Mouse (Mus musculus) MEL (cell line): ENCODE measurements around the gene Wbp4. TPM values are rescaled to one million over a fixed set of nuclear protein-coding genes. Genes with fewer than 3 reads are reported as not detected.
"Not testable (repeated sequence)": the region's sequence is repeated elsewhere in the genome, so short reads cannot be mapped to it uniquely, and the experiment has no call there.

ENCODE experiments used
- DNase-seq: peaks from one replicate; pipeline ENCODE4 v3.0.0; 2011; ENCODE audit warnings: low read depth, low spot score
- H3K27ac ChIP-seq: 2 replicates; pipeline ENCODE4 v1.5.1; 2012; ENCODE audit warnings: low read depth, mild to moderate bottlenecking, control low read depth, low read length, moderate library complexity; ENCODE audit not compliant: control insufficient read depth
- H3K27me3 ChIP-seq, 2 experiments: fragments of 150-350 bp in 1 of 2; sonication (generic) in 1 of 2; 2 replicates each; pipeline ENCODE4 v1.6.1; 2012; ENCODE audit warnings: low read length in 2 of 2, mild to moderate bottlenecking in 2 of 2, improper control_type of control experiment in 1 of 2, moderate library complexity in 1 of 2; ENCODE audit not compliant: insufficient read depth in 2 of 2, control insufficient read depth in 1 of 2
- H3K36me3 ChIP-seq, 2 experiments: 2 replicates each; pipeline ENCODE4 v1.6.1; 2012 to 2014; ENCODE audit warnings: low read length in 2 of 2, improper control_type of control experiment in 1 of 2, inconsistent platforms in 1 of 2, mild to moderate bottlenecking in 1 of 2; ENCODE audit not compliant: insufficient read depth in 2 of 2, control insufficient read depth in 1 of 2
- H3K4me1 ChIP-seq, 2 experiments: fragments of 150-350 bp in 1 of 2; sonication (generic) in 1 of 2; 2 replicates each; pipeline ENCODE4 v1.6.1; 2012; ENCODE audit warnings: low read length in 2 of 2, improper control_type of control experiment in 1 of 2, mild to moderate bottlenecking in 1 of 2; ENCODE audit not compliant: insufficient read depth in 2 of 2, control insufficient read depth in 1 of 2
- H3K4me3 ChIP-seq, 2 experiments: fragments of 150-350 bp in 1 of 2; sonication (generic) in 1 of 2; 2 replicates each; pipeline ENCODE4 v1.5.1; 2012; ENCODE audit warnings: low read depth in 2 of 2, low read length in 2 of 2, mild to moderate bottlenecking in 2 of 2, moderate library complexity in 2 of 2, control low read depth in 1 of 2, improper control_type of control experiment in 1 of 2; ENCODE audit not compliant: control insufficient read depth in 1 of 2, insufficient read depth in 1 of 2
- H3K79me2 ChIP-seq: 2 replicates; pipeline ENCODE4 v1.6.1; 2012; ENCODE audit warnings: mild to moderate bottlenecking, low read length, moderate library complexity; ENCODE audit not compliant: control insufficient read depth, poor library complexity, insufficient read depth
- H3K9ac ChIP-seq: 2 replicates; pipeline ENCODE4 v1.6.1; 2012; ENCODE audit warnings: low read depth, mild to moderate bottlenecking, control low read depth, low read length, moderate library complexity; ENCODE audit not compliant: control insufficient read depth, poor library complexity, severe bottlenecking
- H3K9me3 ChIP-seq: fragments of 150-350 bp; sonication (generic); replicated peaks from 2 replicates; pipeline ENCODE4 v1.6.1; 2012; ENCODE audit warnings: mild to moderate bottlenecking, low read length, improper control_type of control experiment, moderate library complexity; ENCODE audit not compliant: insufficient read depth
- CHD2 ChIP-seq: IDR thresholded peaks from 2 replicates; pipeline ENCODE4 v1.6.1; 2011; ENCODE audit warnings: low read length, improper control_type of control experiment
- EP300 ChIP-seq, 2 experiments: IDR thresholded peaks; 2 replicates each; pipeline ENCODE4 v1.6.1; 2011; ENCODE audit warnings: improper control_type of control experiment in 2 of 2, low read length in 2 of 2, low read depth in 1 of 2, mild to moderate bottlenecking in 1 of 2
- ETS1 ChIP-seq: IDR thresholded peaks from 2 replicates; pipeline ENCODE4 v1.6.1; 2012; ENCODE audit warnings: low read depth, mild to moderate bottlenecking, inconsistent platforms, low read length, improper control_type of control experiment, moderate library complexity
- GABPA ChIP-seq: IDR thresholded peaks from 2 replicates; pipeline ENCODE4 v1.6.1; 2012; ENCODE audit warnings: low read depth, mild to moderate bottlenecking, inconsistent platforms, low read length, improper control_type of control experiment, moderate library complexity
- GATA1 ChIP-seq: IDR thresholded peaks from 2 replicates; pipeline ENCODE4 v1.6.1; 2011; ENCODE audit warnings: low read depth, low read length, improper control_type of control experiment
- HCFC1 ChIP-seq: IDR thresholded peaks from 2 replicates; pipeline ENCODE4 v1.6.1; 2012; ENCODE audit warnings: low read depth, mild to moderate bottlenecking, inconsistent platforms, low read length, improper control_type of control experiment, moderate library complexity
- JUND ChIP-seq: IDR thresholded peaks from 2 replicates; pipeline ENCODE4 v1.6.1; 2011; ENCODE audit warnings: low read depth, mild to moderate bottlenecking, improper control_type of control experiment, low read length
- MAFK ChIP-seq: IDR thresholded peaks from 2 replicates; pipeline ENCODE4 v1.6.1; 2011; ENCODE audit warnings: low read depth, mild to moderate bottlenecking, low read length, improper control_type of control experiment, borderline replicate concordance
- MAX ChIP-seq: IDR thresholded peaks from 2 replicates; pipeline ENCODE4 v1.6.1; 2011; ENCODE audit warnings: low read length, improper control_type of control experiment
- MEF2A ChIP-seq: IDR thresholded peaks from 2 replicates; pipeline ENCODE4 v1.6.1; 2014; ENCODE audit warnings: low read depth, mild to moderate bottlenecking, inconsistent platforms, low read length, improper control_type of control experiment; ENCODE audit not compliant: poor library complexity, insufficient replicate concordance, severe bottlenecking; ENCODE audit errors: extremely low read depth
- MXI1 ChIP-seq: IDR thresholded peaks from 2 replicates; pipeline ENCODE4 v1.6.1; 2011; ENCODE audit warnings: mild to moderate bottlenecking, low read depth, low read length, improper control_type of control experiment
- MYC ChIP-seq: IDR thresholded peaks from 2 replicates; pipeline ENCODE4 v1.6.1; 2011; ENCODE audit warnings: low read depth, mild to moderate bottlenecking, low read length, improper control_type of control experiment, moderate library complexity
- NELFE ChIP-seq: IDR thresholded peaks from 2 replicates; pipeline ENCODE4 v1.6.1; 2011; ENCODE audit warnings: low read depth, low read length, improper control_type of control experiment
- NRF1 ChIP-seq: IDR thresholded peaks from 2 replicates; pipeline ENCODE4 v1.6.1; 2014; ENCODE audit warnings: low read depth, mild to moderate bottlenecking, inconsistent platforms, low read length, improper control_type of control experiment, moderate library complexity; ENCODE audit not compliant: poor library complexity, insufficient read depth, severe bottlenecking
- POLR2A ChIP-seq, 2 experiments: IDR thresholded peaks; 2 replicates each; pipeline ENCODE4 v1.6.1; 2011 to 2012; ENCODE audit warnings: low read length in 2 of 2, mild to moderate bottlenecking in 2 of 2, control low read depth in 1 of 2, improper control_type of control experiment in 1 of 2, low read depth in 1 of 2, moderate library complexity in 1 of 2; ENCODE audit not compliant: control insufficient read depth in 1 of 2, insufficient read depth in 1 of 2, poor library complexity in 1 of 2
- POLR2AphosphoS2 ChIP-seq: IDR thresholded peaks from 2 replicates; pipeline ENCODE4 v1.6.1; 2011; ENCODE audit warnings: low read length, improper control_type of control experiment
- POLR2AphosphoS5 ChIP-seq: IDR thresholded peaks from 2 replicates; pipeline ENCODE4 v1.6.1; 2012; ENCODE audit warnings: low read depth, borderline replicate concordance, mild to moderate bottlenecking, inconsistent platforms, low read length, moderate library complexity, mixed read lengths
- RCOR1 ChIP-seq: IDR thresholded peaks from 2 replicates; pipeline ENCODE4 v1.6.1; 2012; ENCODE audit warnings: low read depth, mild to moderate bottlenecking, inconsistent platforms, low read length, improper control_type of control experiment
- SIN3A ChIP-seq: IDR thresholded peaks from 2 replicates; pipeline ENCODE4 v1.6.1; 2012; ENCODE audit warnings: low read length, improper control_type of control experiment, inconsistent platforms
- SMC3 ChIP-seq: IDR thresholded peaks from 2 replicates; pipeline ENCODE4 v1.6.1; 2011; ENCODE audit warnings: low read depth, low read length, improper control_type of control experiment
- TAL1 ChIP-seq: IDR thresholded peaks from 2 replicates; pipeline ENCODE4 v1.6.1; 2012; ENCODE audit warnings: mild to moderate bottlenecking, inconsistent platforms, low read length, moderate library complexity, mixed read lengths
- TCF12 ChIP-seq: IDR thresholded peaks from 2 replicates; pipeline ENCODE4 v1.6.1; 2014; ENCODE audit warnings: low read depth, mild to moderate bottlenecking, inconsistent platforms, low read length, improper control_type of control experiment, moderate library complexity
- UBTF ChIP-seq: IDR thresholded peaks from 2 replicates; pipeline ENCODE4 v1.6.1; 2012; ENCODE audit warnings: low read depth, mild to moderate bottlenecking, inconsistent platforms, low read length, improper control_type of control experiment, moderate library complexity, borderline replicate concordance; ENCODE audit not compliant: insufficient read depth
- USF2 ChIP-seq, 2 experiments: IDR thresholded peaks; 2 replicates each; pipeline ENCODE4 v1.6.1; 2011 to 2012; ENCODE audit warnings: improper control_type of control experiment in 2 of 2, low read length in 2 of 2, borderline replicate concordance in 1 of 2, inconsistent platforms in 1 of 2, low read depth in 1 of 2, mild to moderate bottlenecking in 1 of 2; ENCODE audit not compliant: insufficient read depth in 1 of 2
- ZC3H11A ChIP-seq: IDR thresholded peaks from 2 replicates; pipeline ENCODE4 v1.6.1; 2012; ENCODE audit warnings: low read depth, mild to moderate bottlenecking, inconsistent platforms, low read length, improper control_type of control experiment
- ZKSCAN1 ChIP-seq: IDR thresholded peaks from 2 replicates; pipeline ENCODE4 v1.6.1; 2012; ENCODE audit warnings: low read depth, mild to moderate bottlenecking, inconsistent platforms, low read length, improper control_type of control experiment, moderate library complexity
- ZMIZ1 ChIP-seq: IDR thresholded peaks from 2 replicates; pipeline ENCODE4 v1.6.1; 2012; ENCODE audit warnings: low read depth, mild to moderate bottlenecking, inconsistent platforms, low read length, improper control_type of control experiment, moderate library complexity
- polyA plus RNA-seq, 2 experiments: library from polyadenylated mRNA; stranded (reverse) in 1 of 2; unstranded in 1 of 2; fragments of >175 nt in 1 of 2; fragments of >200 nt in 1 of 2; gene quantifications; 2 replicates each; pipeline versions ENCODE4 v1.2.1 to v1.2.4; 2012; ENCODE audit warnings: low replicate concordance in 2 of 2, low read depth in 1 of 2; ENCODE audit not compliant: insufficient read length in 2 of 2, insufficient read depth in 1 of 2, missing spikeins in 1 of 2
- total RNA-seq: library from RNA; depleted of rRNA; stranded (reverse); fragments of 300-350 nt; gene quantifications from 2 replicates; pipeline ENCODE4 v1.2.3, GENCODE M21; 2012

Gene Wbp4
- total and polyA plus RNA-seq, 3 experiments: 15.9 to 87.6 (median 22.1) TPM

DNA sequence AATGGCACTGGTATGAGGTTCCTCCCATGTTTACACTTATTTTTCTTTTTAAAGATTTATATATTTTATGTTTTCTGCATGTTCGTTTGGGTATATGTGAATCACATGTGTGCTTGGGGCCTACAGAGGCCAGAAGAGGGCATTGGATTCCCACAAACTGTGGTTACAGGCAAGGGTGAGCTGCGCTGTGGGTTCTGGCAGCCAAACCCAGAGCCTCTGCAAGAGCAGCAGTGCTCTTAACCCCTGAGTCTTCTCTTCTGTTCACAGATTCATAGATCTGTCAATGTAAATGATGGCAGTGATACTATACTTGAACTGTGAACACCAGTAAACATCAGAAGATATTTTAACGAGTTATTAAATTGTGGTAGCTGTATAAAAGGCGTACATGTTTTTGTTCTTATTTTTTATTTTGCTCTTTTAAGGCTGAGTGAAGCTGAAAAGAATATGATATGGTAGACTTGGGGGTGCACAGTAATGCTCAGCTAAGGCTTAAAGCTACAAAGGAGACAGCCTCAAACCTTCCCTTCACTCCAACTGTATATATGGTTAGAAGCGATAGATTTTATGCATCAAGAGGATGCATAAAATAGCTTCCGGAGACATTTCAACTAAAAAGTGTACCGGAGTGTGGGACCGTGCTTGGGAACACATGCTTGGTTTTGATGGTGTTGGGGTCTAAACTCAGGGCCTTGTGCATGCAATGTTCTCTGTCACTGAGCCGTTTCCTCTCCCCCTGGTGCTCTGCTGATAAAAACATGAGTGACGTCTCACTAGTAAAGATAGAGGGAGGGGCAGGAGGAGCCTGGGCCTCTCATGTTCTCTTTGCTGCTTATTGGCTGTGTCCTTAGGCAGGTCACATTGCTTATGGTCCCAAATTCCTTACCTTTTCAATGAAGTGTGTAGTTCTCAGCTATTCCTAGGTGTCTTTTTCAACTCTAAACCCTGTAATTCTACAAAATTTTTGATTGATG, 48.5 kb upstream of the Wbp4 start (continued):
- TF ChIP-seq MAFK: no peak
- no peak for TF ChIP-seq GABPA
- TF ChIP-seq CHD2: no peak
- peak; percentile 94 for TF ChIP-seq SIN3A
- peak; percentile 56; the same call in 1 of the 2 replicates for TF ChIP-seq ZMIZ1
- TF ChIP-seq USF2 (IDR thresholded peaks at IDR 0.05; ENCODE audit: borderline replicate concordance in 1 of 2, insufficient read depth in 1 of 2, low read depth in 1 of 2, low read length in 2 of 2): no peak
- TF ChIP-seq GATA1: peak; percentile 90
- TF ChIP-seq POLR2A (IDR thresholded peaks at IDR 0.05; ENCODE audit: control insufficient read depth in 1 of 2, insufficient read depth in 1 of 2, low read depth in 1 of 2, low read length in 2 of 2, poor library complexity in 1 of 2): peak in 1 of 2 experiments; percentile 71; a peak in 2 of 4 replicates
- TF ChIP-seq UBTF: no peak
- TF ChIP-seq RCOR1: peak; percentile 74
- peak; percentile 36; the same call in 1 of the 2 replicates for TF ChIP-seq POLR2AphosphoS2
- no peak for TF ChIP-seq NRF1
- TF ChIP-seq MXI1: peak; percentile 89
- no peak; the same call in 1 of the 2 replicates for TF ChIP-seq POLR2AphosphoS5
- TF ChIP-seq HCFC1: no peak; the same call in 1 of the 2 replicates
- no peak for TF ChIP-seq SMC3
- peak; percentile 80 for TF ChIP-seq MAX
- TF ChIP-seq TCF12: peak; percentile 84
- TF ChIP-seq ZKSCAN1: no peak

GRCm38 (mm10) chr14:79527704-79528103, 46.4 kb upstream of the Wbp4 start:
- H3K27ac ChIP-seq: no peak overlapping the region

GRCm38 (mm10) chr14:79526106-79526505, 44.8 kb upstream of the Wbp4 start:
- H3K4me3 ChIP-seq, H3K9me3 ChIP-seq, H3K27ac ChIP-seq, DNase-seq, H3K9ac ChIP-seq, H3K27me3 ChIP-seq: not testable (repeated sequence)
- Histone ChIP-seq H3K79me2 (peaks cover 65% of the 10 kb centered on the region), H3K36me3 (peaks cover 3 to 59% of the 10 kb centered on the region in 2 experiments; a peak in 3 of 4 replicates), H3K4me1 (peaks cover 25 to 29% of the 10 kb centered on the region in 2 experiments)

More at GRCm38 (mm10) chr14:79527704-79528103, 46.4 kb upstream of the Wbp4 start:
- DNase-seq: no peak
- no peak overlapping the region for H3K4me3 ChIP-seq
- TF ChIP-seq ETS1 (no peak), TAL1 (no peak), MYC (no peak), MAFK (no peak), MXI1 (no peak), UBTF (no peak), NELFE (no peak), MEF2A (no peak), NRF1 (no peak), JUND (no peak), EP300 (IDR thresholded peaks at IDR 0.05; ENCODE audit: low read depth in 1 of 2, low read length in 2 of 2) (no peak), HCFC1 (no peak), SMC3 (no peak), POLR2AphosphoS5 (no peak), MAX (no peak), ZC3H11A (no peak), SIN3A (no peak), ZKSCAN1 (no peak)
- H3K9ac ChIP-seq: no peak overlapping the region
- peaks cover 3 to 57% of the 10 kb centered on the region in 2 experiments; a peak in 3 of 4 replicates for H3K36me3 ChIP-seq
- no peaks in the 10 kb centered on the region for H3K27me3 ChIP-seq
- H3K4me1 ChIP-seq: peaks cover 22 to 27% of the 10 kb centered on the region in 2 experiments
- H3K9me3 ChIP-seq: no peaks in the 10 kb centered on the region
- H3K79me2 ChIP-seq: peaks cover 64% of the 10 kb centered on the region
